Mouse (Mus musculus) left cerebral cortex, adult 2 months (tissue): ENCODE measurements around the gene Psme1. TPM values are rescaled to one million over a fixed set of nuclear protein-coding genes. Genes with fewer than 3 reads are reported as not detected.
A peak's percentile ranks its signal among the peaks of the same experiment; 100 is the strongest.

Source experiments
- DNase-seq, 2 experiments: peaks; one replicate each; pipeline ENCODE4 v3.0.0; 2021 to 2022; ENCODE audit warnings: low spot score in 2 of 2, mixed read lengths in 1 of 2; ENCODE audit errors: extremely low spot score in 1 of 2
- H3K27ac ChIP-seq: fragments of 200-600 bp; 2 replicates; pipeline ENCODE4 v1.8.1; 2022
- H3K4me3 ChIP-seq: fragments of 200-600 bp; 2 replicates; pipeline ENCODE4 v1.8.1; 2022
- CTCF ChIP-seq: fragments of 200-600 bp; IDR thresholded peaks from 2 replicates; pipeline ENCODE4 v1.8.1; 2022; ENCODE audit warnings: antibody characterized with exemption, mild to moderate bottlenecking, moderate library complexity
- intact Hi-C: fragments of 180-260 bp; cut with DNase I; formaldehyde crosslinking; loops from one replicate; pipeline ENCODE4 v1.15.1; 2025
- total RNA-seq, 2 experiments: library from RNA; stranded (reverse); gene quantifications; 2 replicates each; pipeline ENCODE4 v1.2.3; 2021

Psme1 gene
- total RNA-seq, 2 experiments from 2014 or later = 46.8 to 51.6 TPM

DNA sequence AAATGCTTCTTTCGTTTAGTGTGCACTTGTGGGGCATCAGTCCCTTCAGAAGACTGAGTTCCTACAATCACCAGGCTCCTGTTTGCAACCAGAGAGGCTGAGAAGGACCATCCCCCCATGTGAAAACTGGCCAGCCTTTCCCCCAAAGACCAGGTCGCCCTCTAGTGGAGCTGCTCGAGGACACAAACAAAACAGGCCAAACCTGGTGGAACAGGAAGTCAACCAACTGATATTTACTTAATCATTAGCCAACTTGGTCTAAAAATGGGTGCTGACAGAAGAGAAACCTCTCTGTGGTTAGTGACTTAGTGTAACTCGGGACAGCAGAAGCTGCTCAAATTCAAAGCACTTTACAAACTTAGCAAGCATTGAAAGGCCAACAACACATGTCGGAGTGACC, 20.9 kb upstream of the Psme1 start:
- intact Hi-C loops = loop anchor here (1.0 to 2.0 kb wide), 2 partner anchors 16 to 60 kb away; partner anchors contain the start of gene Pck2
- peak; percentile 70 to 74 for DNase-seq
- H3K4me3 ChIP-seq = no peak overlapping the region
- H3K27ac ChIP-seq = no peak overlapping the region
- TF ChIP-seq CTCF = peak; percentile 80

DNA sequence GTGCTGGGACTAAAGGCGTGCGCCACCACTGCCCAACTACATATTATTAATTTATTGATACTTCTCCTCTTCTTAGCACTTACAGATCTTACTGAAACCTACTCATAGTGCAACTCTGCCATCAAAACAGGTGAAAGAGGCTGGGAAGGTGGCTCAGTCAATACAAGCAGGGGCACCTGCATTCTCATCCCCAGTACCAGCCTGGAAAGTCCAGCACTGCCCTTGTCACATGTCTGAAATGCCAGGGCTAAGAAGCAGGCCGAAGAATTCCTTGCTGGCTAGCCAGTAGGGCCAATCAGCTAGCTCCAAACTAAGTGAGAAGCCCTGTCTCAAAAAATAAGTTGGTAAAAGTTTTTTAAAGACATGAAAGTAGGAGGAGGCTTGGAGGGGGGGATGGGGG, 20.3 kb upstream of the Psme1 start:
- DNase-seq = no peak
- Histone ChIP-seq H3K27ac (no peak overlapping the region), H3K4me3 (no peak overlapping the region)
- no peak for TF ChIP-seq CTCF
- intact Hi-C loops = loop anchor here (1.0 to 2.0 kb wide), 2 partner anchors 17 to 60 kb away; partner anchors contain the start of gene Pck2

DNA sequence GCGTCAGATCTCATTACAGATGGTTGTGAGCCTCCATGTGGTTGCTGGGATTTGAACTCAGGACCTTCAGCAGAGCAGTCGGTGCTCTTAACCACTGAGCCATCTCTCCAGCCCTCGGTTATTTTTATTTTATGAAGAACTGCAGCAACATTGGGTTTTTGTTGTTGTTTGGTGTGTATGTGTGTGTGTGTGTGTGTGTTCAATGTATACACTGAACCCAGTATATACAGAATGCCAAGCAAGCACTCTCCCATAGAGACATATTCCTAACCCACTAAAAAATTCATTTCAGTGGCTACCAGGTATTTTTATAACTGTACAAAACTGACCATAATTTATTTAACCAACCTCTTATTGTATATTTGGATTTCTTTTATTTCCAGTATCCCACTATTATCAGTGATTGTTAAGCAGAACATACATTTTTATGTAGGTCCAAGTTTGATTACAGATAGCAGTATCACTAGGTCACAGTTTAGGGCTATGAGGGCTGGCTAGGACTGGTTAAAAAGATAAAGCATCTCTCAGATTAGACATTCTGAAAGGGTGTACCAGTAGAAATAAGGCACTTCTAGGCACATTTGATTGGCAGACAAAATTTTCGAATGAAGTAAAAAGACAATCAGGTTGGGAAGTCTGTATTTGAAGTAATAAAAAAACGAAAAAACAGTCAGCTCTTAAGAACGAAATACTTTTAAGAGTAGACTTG, 19.0 kb upstream of the Psme1 start:
- TF ChIP-seq CTCF = no peak; the same call in 1 of the 2 replicates
- H3K27ac ChIP-seq = peak overlapping the region; percentile 97
- no peak for DNase-seq
- intact Hi-C loops = no loop called here
- H3K4me3 ChIP-seq = peak overlapping the region; percentile 59

DNA sequence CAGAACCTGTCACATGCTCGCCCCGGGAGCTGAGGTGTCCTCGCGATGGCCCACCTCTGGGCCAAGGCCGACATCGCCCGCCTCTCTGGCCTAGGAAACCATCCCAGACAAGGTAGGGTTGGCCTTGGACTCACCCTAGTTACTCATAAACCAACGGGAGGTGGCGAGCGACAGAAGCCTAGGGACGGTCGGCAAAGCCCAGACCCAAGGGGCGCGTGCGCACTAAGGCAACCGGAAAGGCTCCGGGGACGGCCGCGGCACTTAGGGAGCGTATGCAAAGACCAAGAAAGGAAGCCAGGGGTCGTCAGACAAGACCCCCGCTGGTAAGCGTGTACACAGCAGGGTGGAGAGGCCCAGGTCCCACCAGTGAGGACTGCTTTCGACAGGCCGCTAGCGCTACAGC, 18.1 kb upstream of the Psme1 start, which contains the start of gene Dcaf11:
Gene Dcaf11, plus strand, starts transcription at position 208 of the 403 bp plus-strand sequence.
- intact Hi-C loops = loop anchor here (1.0 kb wide), 1 partner anchor 32 kb away; the partner anchor contains the start of genes Psme2 and Rnf31
- DNase-seq = peak; percentile 83 to 86
- TF ChIP-seq CTCF = no peak; the same call in 1 of the 2 replicates
- peak within 1 kb of the TSS; percentile 97 for H3K27ac ChIP-seq
- H3K4me3 ChIP-seq = peak within 1 kb of the TSS; percentile 59

DNA sequence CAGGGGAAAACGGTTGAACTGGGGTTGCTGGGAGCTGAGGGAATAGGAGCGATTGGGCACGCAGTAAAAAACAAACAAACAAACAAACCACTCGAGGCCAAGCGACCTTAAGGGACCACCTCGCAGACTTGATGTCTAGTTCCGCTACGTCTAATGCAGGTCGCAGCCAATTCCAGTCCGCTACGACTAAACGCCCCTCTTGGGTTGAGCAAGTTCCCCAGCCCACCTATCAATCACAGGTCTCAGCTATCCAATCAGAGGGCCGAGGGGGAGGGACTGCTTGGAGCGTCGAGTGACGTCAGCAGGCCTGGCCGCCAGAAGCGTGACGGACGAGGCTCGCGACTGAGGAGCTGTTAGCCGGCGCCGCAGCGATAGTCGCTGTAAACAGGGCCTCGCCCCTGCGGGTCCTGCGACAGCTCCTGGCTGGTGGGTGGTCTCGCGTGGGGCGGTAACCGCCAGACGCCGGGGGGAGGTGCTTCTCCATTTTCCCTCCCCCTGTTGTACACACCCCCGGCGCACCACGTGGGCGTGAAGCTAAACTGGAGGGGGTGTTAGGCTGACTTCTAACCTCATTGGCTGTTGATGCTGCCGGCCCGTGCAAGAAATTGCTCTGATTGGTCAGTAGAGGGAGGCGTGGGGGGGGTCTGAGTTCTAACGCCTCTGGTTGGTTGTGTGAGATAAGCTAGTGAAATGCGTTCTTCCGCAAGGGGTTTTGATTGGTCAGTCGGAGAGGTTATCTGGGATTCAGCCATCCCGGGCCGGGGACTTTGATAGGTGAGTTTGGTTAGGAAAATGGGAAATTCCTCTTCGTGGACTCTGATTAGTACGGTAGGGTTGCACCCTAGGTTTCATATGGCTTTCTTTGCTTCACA, 17.5 kb upstream of the Psme1 start, which contains the start of gene A730061H03Rik:
Gene A730061H03Rik, minus strand, starts transcription at position 205 of the 872 bp plus-strand sequence.
- Histone ChIP-seq H3K4me3 (peak within 1 kb of the TSS; percentile 59), H3K27ac (peak within 1 kb of the TSS; percentile 97)
- peak; percentile 97 for DNase-seq
- intact Hi-C loops = loop anchor here (1.0 kb wide), 1 partner anchor 31 kb away; the partner anchor contains the start of genes Psme2 and Rnf31
- peak; percentile 9 for TF ChIP-seq CTCF

DNA sequence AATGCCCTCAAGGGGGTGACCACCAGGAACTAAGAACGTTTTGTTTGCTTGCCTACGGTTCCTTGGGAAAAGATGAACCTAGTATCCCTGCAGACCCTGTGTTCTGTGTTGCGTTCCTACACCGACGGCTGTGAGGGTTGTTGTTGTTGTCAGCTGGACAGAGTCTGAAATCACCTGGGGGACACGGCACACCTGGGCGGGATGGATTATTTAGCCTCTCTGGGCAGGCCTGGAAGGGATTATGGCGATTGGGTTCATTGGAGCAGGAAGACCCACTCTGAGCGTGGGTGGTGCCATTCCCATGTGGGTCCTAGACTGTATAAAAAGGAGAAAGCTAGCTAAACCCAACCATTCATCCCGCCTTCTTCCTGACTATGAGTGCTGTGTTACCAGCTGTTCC, 16.1 kb upstream of the Psme1 start:
- DNase-seq = no peak
- intact Hi-C loops = no loop called here
- no peak overlapping the region for H3K27ac ChIP-seq
- H3K4me3 ChIP-seq = no peak overlapping the region
- TF ChIP-seq CTCF = no peak

DNA sequence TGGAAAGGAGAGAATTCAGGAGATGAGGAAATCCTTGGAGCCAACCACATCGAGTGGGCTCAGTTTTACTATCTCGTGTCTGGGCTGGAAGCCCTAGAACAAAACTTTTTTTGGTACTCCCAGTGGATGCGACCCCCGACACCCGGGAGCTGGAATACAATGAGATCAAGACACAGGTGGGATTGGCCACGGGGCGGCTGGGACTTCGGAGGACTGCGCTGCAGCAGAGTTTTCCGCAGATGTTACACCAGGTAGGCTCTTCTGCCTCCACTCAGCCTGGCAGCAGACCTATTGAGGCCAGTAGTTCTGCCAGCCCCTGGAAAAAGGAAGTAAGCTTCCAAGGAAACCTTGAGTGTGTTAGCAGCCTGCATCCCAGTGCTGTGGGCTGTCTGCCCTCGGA, 14.7 kb upstream of the Psme1 start:
- DNase-seq = no peak
- TF ChIP-seq CTCF = no peak

DNA sequence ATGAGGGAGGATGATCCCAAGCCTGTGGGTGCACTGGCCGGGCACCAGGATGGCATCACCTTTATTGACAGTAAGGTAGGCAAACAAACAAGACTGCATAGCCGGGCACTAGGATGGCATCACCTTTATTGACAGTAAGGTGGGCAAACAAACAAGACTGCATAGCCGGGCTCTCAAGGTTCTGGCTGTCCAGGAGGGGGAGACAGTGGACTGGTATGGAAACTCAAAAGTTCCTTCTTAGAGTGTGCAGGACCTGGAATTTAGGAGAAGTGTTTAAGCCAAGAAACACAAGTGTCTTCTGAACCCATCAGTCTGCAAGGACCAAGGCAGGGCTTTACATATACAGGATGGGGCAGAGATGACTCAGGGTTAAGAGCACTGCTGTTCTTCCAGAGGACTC, 12.2 kb upstream of the Psme1 start:
- H3K4me3 ChIP-seq = no peak overlapping the region
- TF ChIP-seq CTCF = no peak; the same call in none of the 2 replicates
- no peak overlapping the region for H3K27ac ChIP-seq
- intact Hi-C loops = no loop called here
- no peak for DNase-seq

More for the DNA sequence above, 14.7 kb upstream of the Psme1 start:
- Histone ChIP-seq H3K27ac (no peak overlapping the region), H3K4me3 (no peak overlapping the region)
- intact Hi-C loops = no loop called here

DNA sequence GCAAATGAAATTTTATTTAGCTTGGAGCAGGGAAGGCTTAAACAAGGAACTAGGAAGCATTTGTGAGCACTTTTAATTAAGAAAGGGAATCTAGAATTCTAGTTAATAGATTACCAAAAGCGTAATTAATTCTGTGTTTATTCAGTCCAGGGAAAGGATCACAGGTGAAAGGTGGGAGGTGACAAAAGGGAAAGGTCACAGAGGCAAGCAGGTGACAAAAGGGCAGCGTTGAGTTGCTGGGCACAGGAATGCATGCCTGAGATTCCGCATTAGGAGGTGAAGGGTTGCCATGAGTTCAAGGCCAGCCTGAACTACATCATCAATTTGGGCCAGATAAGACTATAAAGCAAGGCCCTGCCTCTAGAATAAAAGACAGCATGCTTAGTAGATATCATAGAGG, 10.4 kb upstream of the Psme1 start:
- no peak overlapping the region for H3K4me3 ChIP-seq
- DNase-seq = no peak
- no peak for TF ChIP-seq CTCF
- no peak overlapping the region for H3K27ac ChIP-seq
- intact Hi-C loops = no loop called here

DNA sequence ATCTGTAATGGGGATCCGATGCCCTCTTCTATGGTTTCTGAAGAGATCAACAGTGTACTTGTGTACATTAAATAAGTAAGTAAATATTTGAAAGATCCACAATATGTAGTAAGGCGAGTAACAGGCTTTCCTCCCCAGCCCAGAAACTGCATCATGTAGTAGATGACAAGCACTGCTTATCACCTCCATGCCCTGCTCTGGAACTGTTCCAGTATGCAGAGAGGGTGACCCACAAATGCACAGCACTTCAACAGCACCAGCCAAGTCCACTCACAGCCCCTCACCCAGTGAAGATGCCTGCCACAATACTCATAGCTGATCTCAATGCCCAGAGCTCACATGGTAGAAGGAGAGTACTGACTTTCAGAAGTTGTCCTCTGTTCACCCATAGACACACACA, 7.3 kb upstream of the Psme1 start:
- no peak for DNase-seq
- no peak for TF ChIP-seq CTCF
- Histone ChIP-seq H3K4me3 (no peak overlapping the region), H3K27ac (no peak overlapping the region)
- intact Hi-C loops = no loop called here

DNA sequence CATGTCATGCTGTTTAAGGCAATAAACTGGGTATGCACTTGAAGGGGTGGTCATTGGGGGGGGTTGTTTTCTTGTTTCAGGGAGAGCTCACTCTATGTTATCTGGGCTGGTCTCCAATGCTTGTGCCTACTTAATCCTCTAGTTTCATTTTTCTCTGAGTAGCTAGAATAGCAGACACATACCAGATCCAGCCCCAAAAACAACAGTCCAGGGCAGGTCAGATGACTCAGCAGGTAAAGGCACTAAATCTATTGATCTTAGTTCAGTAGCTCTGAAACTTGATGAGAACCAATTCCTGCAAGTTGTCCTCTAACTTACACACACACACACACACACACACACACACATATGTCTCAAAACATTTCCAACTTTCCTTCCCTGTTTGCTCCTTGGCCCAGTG, 6.2 kb upstream of the Psme1 start:
- intact Hi-C loops = no loop called here
- no peak for DNase-seq
- no peak overlapping the region for H3K27ac ChIP-seq
- no peak for TF ChIP-seq CTCF
- no peak overlapping the region for H3K4me3 ChIP-seq

DNA sequence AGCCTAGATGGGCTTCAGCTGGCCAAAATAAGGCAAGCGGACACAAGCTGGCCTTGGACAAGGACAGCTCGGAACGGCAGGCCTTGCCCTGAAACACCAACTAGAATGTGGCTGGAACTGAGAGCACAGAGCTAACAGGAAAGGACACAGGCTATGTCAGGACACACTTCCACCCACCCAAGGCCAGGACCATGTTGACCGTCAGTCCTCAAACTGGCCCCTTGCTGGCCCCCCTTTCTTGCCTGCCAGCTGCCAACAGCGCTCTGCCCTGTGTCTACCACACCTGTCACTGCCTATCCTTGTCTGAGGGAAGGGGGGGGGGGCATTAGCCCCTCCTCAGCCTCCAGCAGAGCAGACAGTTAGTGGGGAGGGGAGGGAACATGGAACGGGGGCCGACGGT, 2.6 kb upstream of the Psme1 start, which contains the start of gene Fitm1:
Gene Fitm1, plus strand, starts transcription at position 316 of the 400 bp plus-strand sequence.
- no peak within 1 kb of the TSS for H3K27ac ChIP-seq
- intact Hi-C loops = no loop called here
- no peak for TF ChIP-seq CTCF
- DNase-seq = no peak
- H3K4me3 ChIP-seq = no peak within 1 kb of the TSS
